Comparison of ENCODE assay signal across 9 mouse cellular contexts in genomic region chr1:156003201-156003935, GRCm38 (mm10). TPM values are rescaled to one million over a fixed set of nuclear protein-coding genes. Genes with fewer than 3 reads are reported as not detected.
A peak's percentile ranks its signal among the peaks of the same experiment; 100 is the strongest.
DNase-seq lines count a peak whose midpoint lies in the region; ATAC-seq and TF ChIP-seq lines count a peak whose summit lies in the region.
"Had no signal": no experiment of that assay in that cellular context is flagged by ENCODE, and none has a peak within 500 bp of the region (broad histone marks: within the 10 kb centered on the region; RNA-seq: fewer than 3 reads in every experiment).

No protein-coding gene starts in this region.

- no peak for DNase-seq in cerebellum, postnatal 25 days
- DNase-seq in liver, adult 2 months (ENCODE audit: extremely low read depth, low read depth, low spot score), result peak; percentile 87
- peak; percentile 20 for DNase-seq in ovary, postnatal 36 days (ENCODE audit: low spot score)
- no peak for DNase-seq in layer of hippocampus, adult 9-11 months
- no peak for DNase-seq in right cerebral cortex, postnatal 14 days

- peaks cover 20% of the 10 kb centered on the region; the same call in 1 of the 2 replicates for H3K36me3 ChIP-seq in liver, adult 2 months (ENCODE audit: control insufficient read depth, insufficient read depth, low read length)
- H3K36me3 ChIP-seq in liver, embryonic 12.5 days, result peaks cover 37% of the 10 kb centered on the region
- H3K36me3 ChIP-seq in kidney, embryonic 14.5 days (ENCODE audit: control insufficient read depth, insufficient read depth, low read length), result peaks cover 31% of the 10 kb centered on the region

- H3K4me1 ChIP-seq in liver, adult 2 months (ENCODE audit: control insufficient read depth, insufficient read depth, low read length), result peaks cover 4% of the 10 kb centered on the region
- H3K4me1 ChIP-seq in liver, embryonic 12.5 days, result no peaks in the 10 kb centered on the region
- H3K4me1 ChIP-seq in kidney, embryonic 14.5 days (ENCODE audit: control insufficient read depth, insufficient read depth, low read length), result no peaks in the 10 kb centered on the region
- H3K4me1 ChIP-seq: midbrain, embryonic 12.5 days had no signal

- 0 out of 2 replicates have a peak overlapping the region, but pooled peaks have one; percentile 26 for H3K9ac ChIP-seq in liver, adult 2 months (ENCODE audit: low read depth, low read length)
- no peak overlapping the region for H3K9ac ChIP-seq in liver, embryonic 12.5 days
- H3K9ac ChIP-seq in kidney, embryonic 14.5 days (ENCODE audit: low read depth, low read length), result no peak overlapping the region
- H3K9ac ChIP-seq: midbrain, embryonic 12.5 days had no signal

- WGBS in liver, adult 2 months, result 46% methylated on average over 7 of the region's 7 CpGs
- WGBS in liver, embryonic 12.5 days (ENCODE audit: insufficient replicate concordance), result 84% methylated on average over 7 of the region's 7 CpGs
- WGBS in kidney, embryonic 14.5 days, result 94% methylated on average over 7 of the region's 7 CpGs

- no peak overlapping the region for H3K4me2 ChIP-seq in liver, embryonic 12.5 days
- H3K4me2 ChIP-seq in kidney, embryonic 14.5 days (replicated peaks; ENCODE audit: low read depth, low read length), result no peak overlapping the region
- H3K4me2 ChIP-seq: midbrain, embryonic 12.5 days had no signal

- TF ChIP-seq CTCF in liver, adult 2 months (IDR thresholded peaks at IDR 0.05; ENCODE audit: low read depth, low read length), result no peak

- no peak for TF ChIP-seq POLR2A in liver, adult 2 months (IDR thresholded peaks at IDR 0.05; ENCODE audit: extremely low read depth, insufficient read depth, low read length)

- no peak overlapping the region for H3K4me3 ChIP-seq in liver, adult 2 months (ENCODE audit: insufficient read depth, low read depth, low read length)
- no peak overlapping the region for H3K4me3 ChIP-seq in liver, embryonic 12.5 days
- no peak overlapping the region for H3K4me3 ChIP-seq in kidney, embryonic 14.5 days (ENCODE audit: low read length)
- H3K4me3 ChIP-seq: midbrain, embryonic 12.5 days had no signal

- no peaks in the 10 kb centered on the region for H3K79me2 ChIP-seq in liver, adult 2 months (ENCODE audit: control insufficient read depth, insufficient read depth, low read length)

- peak overlapping the region; percentile 70 for H3K27ac ChIP-seq in liver, adult 2 months (replicated peaks; ENCODE audit: insufficient read depth, low read depth, low read length)
- no peak overlapping the region for H3K27ac ChIP-seq in liver, embryonic 12.5 days
- H3K27ac ChIP-seq in kidney, embryonic 14.5 days (ENCODE audit: low read depth, low read length), result no peak overlapping the region
- H3K27ac ChIP-seq: midbrain, embryonic 12.5 days had no signal

- no peaks in the 10 kb centered on the region for H3K27me3 ChIP-seq in liver, adult 2 months (ENCODE audit: control insufficient read depth, insufficient read depth, low read length)
- no peaks in the 10 kb centered on the region for H3K27me3 ChIP-seq in liver, embryonic 12.5 days (replicated peaks)
- H3K27me3 ChIP-seq in kidney, embryonic 14.5 days (ENCODE audit: control insufficient read depth, insufficient read depth, low read length), result no peaks in the 10 kb centered on the region
- H3K27me3 ChIP-seq: midbrain, embryonic 12.5 days had no signal

- peak; percentile 36; the same call in 1 of the 2 replicates for ATAC-seq in cerebellum, adult (ENCODE audit: insufficient number of reproducible peaks, low FRiP score, low TSS enrichment)
- no peak for ATAC-seq in liver, embryonic 12.5 days
- peak; percentile 32; the same call in 1 of the 2 replicates for ATAC-seq in kidney, embryonic 14.5 days (ENCODE audit: low FRiP score, low TSS enrichment)

- H3K9me3 ChIP-seq in liver, embryonic 12.5 days (replicated peaks), result no peaks in the 10 kb centered on the region
- no peaks in the 10 kb centered on the region for H3K9me3 ChIP-seq in kidney, embryonic 14.5 days (ENCODE audit: control insufficient read depth, low read length)
- H3K9me3 ChIP-seq: midbrain, embryonic 12.5 days had no signal

RNA-seq across cellular contexts. Expression of gene Cep350, which starts 30.3 kb away (rescaled TPM):
- total RNA-seq in liver, adult 2 months (2014; rRNA removed), result 11.7 and 15.2 TPM in 2 replicates
- polyA plus RNA-seq in liver, adult 2 months (2012; rRNA removed), result 2.3 and 2.4 TPM in 2 replicates
- polyA plus RNA-seq in liver, embryonic 12.5 days (2016; fragmentation: Nextera tagmentation; extraction: Ambion mirVana), result 7.8 and 9.3 TPM in 2 replicates
- polyA plus RNA-seq in kidney, embryonic 14.5 days (2014; fragmentation: Nextera tagmentation; extraction: Ambion mirVana), result 9.2 and 16.3 TPM in 2 replicates

RNA-seq across cellular contexts. Expression of gene Tor1aip2, which starts 31.8 kb away (rescaled TPM):
- 110 and 118 TPM in 2 replicates for total RNA-seq in liver, adult 2 months (2014; rRNA removed)
- polyA plus RNA-seq in liver, adult 2 months (2012; rRNA removed), result 82.6 and 90.2 TPM in 2 replicates
- 64.2 and 67.4 TPM in 2 replicates for polyA plus RNA-seq in liver, embryonic 12.5 days (2016; fragmentation: Nextera tagmentation; extraction: Ambion mirVana)
- polyA plus RNA-seq in kidney, embryonic 14.5 days (2014; fragmentation: Nextera tagmentation; extraction: Ambion mirVana), result 104 and 130 TPM in 2 replicates

RNA-seq across cellular contexts. Expression of gene Tor1aip1, which starts 32.9 kb away (rescaled TPM):
- total RNA-seq in liver, adult 2 months (2014; rRNA removed), result 26.4 and 32.6 TPM in 2 replicates
- 19.9 and 25.7 TPM in 2 replicates for polyA plus RNA-seq in liver, adult 2 months (2012; rRNA removed)
- 26.4 and 27.6 TPM in 2 replicates for polyA plus RNA-seq in liver, embryonic 12.5 days (2016; fragmentation: Nextera tagmentation; extraction: Ambion mirVana)
- polyA plus RNA-seq in kidney, embryonic 14.5 days (2014; fragmentation: Nextera tagmentation; extraction: Ambion mirVana), result 50.5 and 51.1 TPM in 2 replicates

Comparison
In these comparisons a context has a peak if more than half of its experiments do, and no peak if none do; other contexts are left out.
1. DNase-seq: peak in liver, adult 2 months (single experiment) and ovary, postnatal 36 days (single experiment); none in cerebellum, postnatal 25 days (0 of 2), layer of hippocampus, adult 9-11 months (single experiment) and right cerebral cortex, postnatal 14 days (single experiment).